Mouse (Mus musculus): ENCODE measurements around the gene Rhox4g. TPM values are rescaled to one million over a fixed set of nuclear protein-coding genes. Genes with fewer than 3 reads are reported as not detected.
"Not testable (repeated sequence)": the region's sequence is repeated elsewhere in the genome, so short reads cannot be mapped to it uniquely, and the experiment has no call there.

Rhox4g gene
- not detected in 2 replicates for polyA plus RNA-seq (2012; ENCODE audit: insufficient read depth, insufficient read length, missing spikeins)

DNA sequence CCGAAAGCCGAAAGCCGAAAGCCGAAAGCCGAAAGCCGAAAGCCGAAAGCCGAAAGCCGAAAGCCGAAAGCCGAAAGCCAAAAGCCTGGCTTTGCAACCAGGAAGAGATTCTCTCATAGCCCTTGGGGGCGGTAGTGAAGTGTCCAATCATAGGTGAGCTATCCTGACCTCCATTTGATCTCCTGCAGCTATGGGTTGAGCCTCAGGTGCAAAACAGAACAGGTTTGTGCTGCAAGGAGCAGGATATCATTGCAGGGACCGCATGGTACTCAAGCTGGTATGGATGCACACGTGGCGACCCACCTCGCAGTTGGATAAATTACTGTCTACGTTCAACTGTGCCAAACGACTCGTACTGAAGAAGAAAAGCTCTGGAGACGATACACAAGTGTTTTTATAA is at the start of gene Rhox4g:
Rhox4g (minus strand) TSS at position 101 of the 400 bp plus-strand sequence.
- not testable (repeated sequence) for H3K4me3 ChIP-seq (ENCODE audit: insufficient read depth, low read depth, low read length); H3K27ac ChIP-seq (replicated peaks; ENCODE audit: low read depth, low read length); H3K4me1 ChIP-seq (ENCODE audit: control insufficient read depth, insufficient read depth, insufficient read length, low read length)

DNA sequence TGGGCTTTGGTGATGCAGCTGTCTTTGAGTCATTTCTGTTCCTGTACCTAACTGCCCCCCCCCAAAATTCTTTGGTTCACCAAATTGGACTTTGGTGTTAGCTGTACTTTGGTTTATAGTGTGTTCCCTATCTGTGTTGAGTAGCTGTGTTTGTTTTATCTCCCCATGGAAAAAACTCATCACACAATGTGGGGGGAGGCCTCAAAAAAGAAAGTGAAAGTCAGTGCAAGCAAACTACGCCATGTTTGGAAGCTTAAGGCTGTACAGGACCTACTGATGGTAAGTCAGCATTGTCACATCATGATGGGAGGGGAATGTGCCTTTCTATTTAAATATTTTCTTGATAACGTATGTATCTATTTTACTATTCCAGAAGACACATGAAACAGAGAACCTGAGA is 41.1 kb upstream of the Rhox4g start:
- no peak overlapping the region for H3K4me3 ChIP-seq (ENCODE audit: insufficient read depth, low read depth, low read length)
- no peaks in the 10 kb centered on the region for H3K4me1 ChIP-seq (ENCODE audit: control insufficient read depth, insufficient read depth, insufficient read length, low read length)
- H3K27ac ChIP-seq (replicated peaks; ENCODE audit: low read depth, low read length) = no peak overlapping the region

- H3K4me3 ChIP-seq (ENCODE audit: insufficient read depth, low read depth, low read length) = no peak overlapping the region
- no peak overlapping the region for H3K27ac ChIP-seq (replicated peaks; ENCODE audit: low read depth, low read length)
- H3K4me1 ChIP-seq (ENCODE audit: control insufficient read depth, insufficient read depth, insufficient read length, low read length) = no peaks in the 10 kb centered on the region
Measured at GRCm38 (mm10) chrX:37683031-37683715, 32.0 kb upstream of the Rhox4g start.

DNA sequence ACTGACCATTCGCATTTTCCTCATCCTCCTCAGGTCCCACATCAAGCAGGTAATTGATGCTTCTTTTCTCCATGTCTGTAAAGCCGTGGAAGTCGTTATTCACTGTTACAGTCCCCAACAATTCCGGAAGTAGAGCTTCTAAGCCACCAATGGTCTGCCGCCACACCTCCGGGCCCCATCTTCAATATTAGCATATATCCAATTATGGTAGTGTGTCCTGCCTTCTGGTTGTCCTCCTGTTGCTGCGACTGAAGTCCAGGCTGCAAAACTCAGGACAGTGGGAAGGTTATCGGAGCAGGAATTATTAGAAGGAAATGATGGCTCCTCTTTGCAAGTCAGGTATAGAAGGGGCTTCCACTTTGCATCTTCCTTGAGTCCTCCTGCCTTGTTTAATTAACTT is 22.1 kb upstream of the Rhox4g start, which contains the start of gene Rhox2h:
Rhox2h (minus strand) TSS at position 101 of the 400 bp plus-strand sequence.
- H3K27ac ChIP-seq (replicated peaks; ENCODE audit: low read depth, low read length); H3K4me1 ChIP-seq (ENCODE audit: control insufficient read depth, insufficient read depth, insufficient read length, low read length); H3K4me3 ChIP-seq (ENCODE audit: insufficient read depth, low read depth, low read length): not testable (repeated sequence)

GRCm38 (mm10) chrX:37668664-37669063 is 17.5 kb upstream of the Rhox4g start, which contains the start of gene Rhox3h:
Gene Rhox3h, minus strand, starts transcription at chrX:37668764.
- H3K4me3 ChIP-seq (ENCODE audit: insufficient read depth, low read depth, low read length); H3K4me1 ChIP-seq (ENCODE audit: control insufficient read depth, insufficient read depth, insufficient read length, low read length); H3K27ac ChIP-seq (replicated peaks; ENCODE audit: low read depth, low read length): not testable (repeated sequence)

DNA sequence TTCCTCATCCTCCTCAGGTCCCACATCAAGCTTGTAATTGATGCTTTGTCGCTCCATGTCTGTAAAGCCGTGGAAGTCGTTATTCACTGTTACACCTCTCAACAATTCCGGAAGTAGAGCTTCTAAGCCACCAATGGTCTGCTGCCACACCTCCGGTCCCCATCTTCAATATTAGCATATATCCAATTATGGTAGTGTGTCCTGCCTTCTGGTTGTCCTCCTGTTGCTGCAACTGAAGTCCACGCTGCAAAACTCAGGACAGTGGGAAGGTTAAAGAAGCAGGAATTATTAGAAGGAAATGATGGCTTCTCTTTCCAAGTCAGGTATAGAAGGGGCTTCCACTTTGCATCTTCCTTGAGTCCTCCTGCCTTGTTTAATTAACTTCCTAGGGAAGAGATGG is 7.8 kb downstream of the Rhox4g start, which contains the start of gene Rhox2g:
Rhox2g (minus strand) TSS at position 101 of the 400 bp plus-strand sequence.
- H3K4me1 ChIP-seq (ENCODE audit: control insufficient read depth, insufficient read depth, insufficient read length, low read length); H3K27ac ChIP-seq (replicated peaks; ENCODE audit: low read depth, low read length); H3K4me3 ChIP-seq (ENCODE audit: insufficient read depth, low read depth, low read length): not testable (repeated sequence)

- not testable (repeated sequence) for H3K4me3 ChIP-seq (ENCODE audit: insufficient read depth, low read depth, low read length); H3K4me1 ChIP-seq (ENCODE audit: control insufficient read depth, insufficient read depth, insufficient read length, low read length); H3K27ac ChIP-seq (replicated peaks; ENCODE audit: low read depth, low read length)
Measured at GRCm38 (mm10) chrX:37628512-37628911, 22.6 kb downstream of the Rhox4g start, which contains the start of gene Rhox3g. Gene Rhox3g, minus strand, starts transcription at chrX:37628612.

DNA sequence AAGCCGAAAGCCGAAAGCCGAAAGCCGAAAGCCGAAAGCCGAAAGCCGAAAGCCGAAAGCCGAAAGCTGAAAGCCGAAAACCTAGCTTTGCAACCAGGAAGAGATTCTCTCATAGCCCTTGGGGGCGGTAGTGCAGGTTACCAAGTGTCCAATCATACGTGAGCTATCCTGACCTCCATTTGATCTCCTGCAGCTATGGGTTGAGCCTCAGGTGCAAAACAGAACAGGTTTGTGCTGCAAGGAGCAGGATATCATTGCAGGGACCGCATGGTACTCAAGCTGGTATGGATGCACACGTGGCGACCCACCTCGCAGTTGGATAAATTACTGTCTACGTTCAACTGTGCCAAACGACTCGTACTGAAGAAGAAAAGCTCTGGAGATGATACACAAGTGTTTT is 43.5 kb downstream of the Rhox4g start, which contains the start of gene Rhox4f:
Rhox4f (minus strand) TSS at position 101 of the 400 bp plus-strand sequence.
- H3K4me3 ChIP-seq (ENCODE audit: insufficient read depth, low read depth, low read length); H3K27ac ChIP-seq (replicated peaks; ENCODE audit: low read depth, low read length); H3K4me1 ChIP-seq (ENCODE audit: control insufficient read depth, insufficient read depth, insufficient read length, low read length): not testable (repeated sequence)

Other genes with a start within 250 kb of the Rhox4g start
- gene Rhox2b, start 239.3 kb downstream of the Rhox4g start, polyA plus RNA-seq (2012; ENCODE audit: insufficient read depth, insufficient read length, missing spikeins) = not detected in 2 replicates
- not detected in 2 replicates for gene Rhox4b, start 218.8 kb downstream of the Rhox4g start, polyA plus RNA-seq (2012; ENCODE audit: insufficient read depth, insufficient read length, missing spikeins)
- gene Rhox2c, start 197.6 kb downstream of the Rhox4g start, polyA plus RNA-seq (2012; ENCODE audit: insufficient read depth, insufficient read length, missing spikeins) = not detected in 2 replicates
- not detected in 2 replicates for gene Rhox3c, start 192.7 kb downstream of the Rhox4g start, polyA plus RNA-seq (2012; ENCODE audit: insufficient read depth, insufficient read length, missing spikeins)
- gene Rhox4c, start 171.0 kb downstream of the Rhox4g start, polyA plus RNA-seq (2012; ENCODE audit: insufficient read depth, insufficient read length, missing spikeins) = not detected in 2 replicates
- gene Rhox2d, start 157.9 kb downstream of the Rhox4g start, polyA plus RNA-seq (2012; ENCODE audit: insufficient read depth, insufficient read length, missing spikeins) = not detected in 2 replicates
- gene Rhox4d, start 137.0 kb downstream of the Rhox4g start, polyA plus RNA-seq (2012; ENCODE audit: insufficient read depth, insufficient read length, missing spikeins) = not detected in 2 replicates
- gene Rhox2e, start 120.9 kb downstream of the Rhox4g start, polyA plus RNA-seq (2012; ENCODE audit: insufficient read depth, insufficient read length, missing spikeins) = not detected in 2 replicates
- not detected in 2 replicates for gene Rhox3e, start 109.3 kb downstream of the Rhox4g start, polyA plus RNA-seq (2012; ENCODE audit: insufficient read depth, insufficient read length, missing spikeins)
- not detected in 2 replicates for gene Rhox4e, start 93.9 kb downstream of the Rhox4g start, polyA plus RNA-seq (2012; ENCODE audit: insufficient read depth, insufficient read length, missing spikeins)
- not detected in 2 replicates for gene Rhox2f, start 79.9 kb downstream of the Rhox4g start, polyA plus RNA-seq (2012; ENCODE audit: insufficient read depth, insufficient read length, missing spikeins)
- not detected in 2 replicates for gene Rhox3f, start 70.3 kb downstream of the Rhox4g start, polyA plus RNA-seq (2012; ENCODE audit: insufficient read depth, insufficient read length, missing spikeins)
- gene Rhox4f, start 43.6 kb downstream of the Rhox4g start, polyA plus RNA-seq (2012; ENCODE audit: insufficient read depth, insufficient read length, missing spikeins) = not detected in 2 replicates
- gene Rhox3g, start 22.7 kb downstream of the Rhox4g start, polyA plus RNA-seq (2012; ENCODE audit: insufficient read depth, insufficient read length, missing spikeins) = not detected in 2 replicates
- gene Rhox2g, start 7.9 kb downstream of the Rhox4g start, polyA plus RNA-seq (2012; ENCODE audit: insufficient read depth, insufficient read length, missing spikeins) = not detected in 2 replicates
- not detected in 2 replicates for gene Rhox3h, start 17.4 kb upstream of the Rhox4g start, polyA plus RNA-seq (2012; ENCODE audit: insufficient read depth, insufficient read length, missing spikeins)
- gene Rhox2h, start 21.9 kb upstream of the Rhox4g start, polyA plus RNA-seq (2012; ENCODE audit: insufficient read depth, insufficient read length, missing spikeins) = not detected in 2 replicates
- gene Rhox5, start 153.5 kb upstream of the Rhox4g start, polyA plus RNA-seq (2012; ENCODE audit: insufficient read depth, insufficient read length, missing spikeins) = not detected in 2 replicates
- not detected in 2 replicates for gene Rhox6, start 175.6 kb upstream of the Rhox4g start, polyA plus RNA-seq (2012; ENCODE audit: insufficient read depth, insufficient read length, missing spikeins)
- gene Rhox7a, start 180.4 kb upstream of the Rhox4g start, polyA plus RNA-seq (2012; ENCODE audit: insufficient read depth, insufficient read length, missing spikeins) = not detected in 2 replicates
- not detected in 2 replicates for gene Rhox8, start 227.6 kb upstream of the Rhox4g start, polyA plus RNA-seq (2012; ENCODE audit: insufficient read depth, insufficient read length, missing spikeins)
- gene Rhox7b, start 245.9 kb upstream of the Rhox4g start, polyA plus RNA-seq (2012; ENCODE audit: insufficient read depth, insufficient read length, missing spikeins) = not detected in 2 replicates

All from brown adipose tissue, adult 24 weeks (tissue).